Comparison of ENCODE assay signal across 10 mouse cellular contexts in genomic region chr13:51155178-51156013, GRCm38 (mm10). TPM values are rescaled to one million over a fixed set of nuclear protein-coding genes. Genes with fewer than 3 reads are reported as not detected.
DNase-seq lines count a peak whose midpoint lies in the region; ATAC-seq and TF ChIP-seq lines count a peak whose summit lies in the region.
"Had no signal": no experiment of that assay in that cellular context is flagged by ENCODE, and none has a peak within 500 bp of the region (broad histone marks: within the 10 kb centered on the region; RNA-seq: fewer than 3 reads in every experiment).

No protein-coding gene starts in this region.

- H3K4me3 ChIP-seq in forebrain, postnatal 0 days (ENCODE audit: low read depth, low read length), result no peak overlapping the region
- H3K4me3 ChIP-seq in forebrain, embryonic 11.5 days (ENCODE audit: low read depth, low read length), result no peak overlapping the region
- no peak overlapping the region for H3K4me3 ChIP-seq in lung, embryonic 16.5 days (ENCODE audit: low read length)
- H3K4me3 ChIP-seq: intestine, embryonic 15.5 days had no signal

- no peaks in the 10 kb centered on the region for H3K9me3 ChIP-seq in forebrain, postnatal 0 days (ENCODE audit: low read length)
- no peaks in the 10 kb centered on the region for H3K9me3 ChIP-seq in forebrain, embryonic 11.5 days (ENCODE audit: control insufficient read depth, low read length)
- no peaks in the 10 kb centered on the region for H3K9me3 ChIP-seq in lung, embryonic 16.5 days (ENCODE audit: control insufficient read depth, low read length)
- H3K9me3 ChIP-seq: intestine, embryonic 15.5 days had no signal

- WGBS in forebrain, postnatal 0 days, result 73% methylated on average over 15 of the region's 15 CpGs
- WGBS in forebrain, embryonic 11.5 days, result 94% methylated on average over 15 of the region's 15 CpGs
- WGBS in lung, embryonic 16.5 days, result 61% methylated on average over 15 of the region's 15 CpGs

- no peak overlapping the region for H3K27ac ChIP-seq in forebrain, postnatal 0 days (ENCODE audit: low read depth, low read length)
- H3K27ac ChIP-seq in forebrain, embryonic 11.5 days (ENCODE audit: low read depth, low read length), result no peak overlapping the region
- H3K27ac ChIP-seq in lung, embryonic 16.5 days (ENCODE audit: low read length), result peak overlapping the region; percentile 40

- TF ChIP-seq CTCF in forebrain, postnatal 0 days (IDR thresholded peaks at IDR 0.05; ENCODE audit: low read depth), result no peak
- no peak for TF ChIP-seq CTCF in brain, embryonic 14.5 days (IDR thresholded peaks at IDR 0.05; ENCODE audit: borderline replicate concordance, extremely low read depth, insufficient read depth, insufficient read length)

- H3K9ac ChIP-seq in forebrain, postnatal 0 days, result no peak overlapping the region
- H3K9ac ChIP-seq in forebrain, embryonic 11.5 days (ENCODE audit: low read length), result no peak overlapping the region
- H3K9ac ChIP-seq in lung, embryonic 16.5 days (ENCODE audit: low read length), result no peak overlapping the region
- H3K9ac ChIP-seq: intestine, embryonic 15.5 days had no signal

- peaks cover 12% of the 10 kb centered on the region for H3K36me3 ChIP-seq in forebrain, postnatal 0 days (ENCODE audit: insufficient read depth)
- H3K36me3 ChIP-seq in forebrain, embryonic 11.5 days (ENCODE audit: control insufficient read depth, insufficient read depth, low read length), result peaks cover 2% of the 10 kb centered on the region; the same call in 1 of the 2 replicates
- H3K36me3 ChIP-seq in lung, embryonic 16.5 days (ENCODE audit: control insufficient read depth, insufficient read depth, low read length), result peaks cover 12% of the 10 kb centered on the region

- H3K4me2 ChIP-seq in forebrain, postnatal 0 days (ENCODE audit: low read depth), result no peak overlapping the region
- no peak overlapping the region for H3K4me2 ChIP-seq in forebrain, embryonic 11.5 days (ENCODE audit: low read depth, low read length, severe bottlenecking)
- H3K4me2 ChIP-seq in lung, embryonic 16.5 days (ENCODE audit: low read depth, low read length), result no peak overlapping the region
- H3K4me2 ChIP-seq: intestine, embryonic 15.5 days had no signal

- no peaks in the 10 kb centered on the region for H3K27me3 ChIP-seq in forebrain, postnatal 0 days (ENCODE audit: insufficient read depth, low read length)
- H3K27me3 ChIP-seq in forebrain, embryonic 11.5 days (ENCODE audit: control insufficient read depth, insufficient read depth, low read length), result no peaks in the 10 kb centered on the region
- H3K27me3 ChIP-seq in lung, embryonic 16.5 days (ENCODE audit: control insufficient read depth, insufficient read depth, low read depth, low read length), result no peaks in the 10 kb centered on the region
- H3K27me3 ChIP-seq: intestine, embryonic 15.5 days had no signal

- no peaks in the 10 kb centered on the region for H3K4me1 ChIP-seq in forebrain, postnatal 0 days (ENCODE audit: insufficient read depth)
- no peaks in the 10 kb centered on the region for H3K4me1 ChIP-seq in forebrain, embryonic 11.5 days (replicated peaks; ENCODE audit: control insufficient read depth, insufficient read depth, low read length)
- H3K4me1 ChIP-seq in lung, embryonic 16.5 days (replicated peaks; ENCODE audit: control insufficient read depth, insufficient read depth, low read length), result no peaks in the 10 kb centered on the region; the same call in 1 of the 2 replicates
- H3K4me1 ChIP-seq: intestine, embryonic 15.5 days had no signal

- peak; percentile 30 for DNase-seq in forebrain, postnatal 0 days
- DNase-seq in forebrain, embryonic 11.5 days (ENCODE audit: low spot score), result no peak
- DNase-seq in lung, adult 18-20 months, result no peak
- DNase-seq in brain, embryonic 14.5 days (ENCODE audit: low read depth), result peak; percentile 25
- DNase-seq in lung, postnatal 4 days, result peak; percentile 49 to 77
- DNase-seq in frontal cortex, postnatal 25 days (ENCODE audit: low spot score in 2 of 2), result no peak
- DNase-seq in thymus, postnatal 0 days (ENCODE audit: low spot score), result no peak
- DNase-seq: gastrocnemius, postnatal 36 days had no signal

- TF ChIP-seq POLR2A in brain, embryonic 14.5 days (IDR thresholded peaks at IDR 0.05; ENCODE audit: borderline replicate concordance, extremely low read depth, insufficient read depth, insufficient read length, poor library complexity, severe bottlenecking), result no peak

- ATAC-seq in forebrain, postnatal 0 days, result peak; percentile 70
- no peak for ATAC-seq in forebrain, embryonic 11.5 days (replicated peaks; ENCODE audit: low FRiP score)
- ATAC-seq in lung, embryonic 16.5 days (ENCODE audit: low read depth), result peak; percentile 87
- ATAC-seq: intestine, embryonic 15.5 days had no signal

RNA-seq across cellular contexts. Expression of gene Nxnl2, which starts 15.4 kb away (rescaled TPM):
- 2.1 and 3.1 TPM in 2 replicates for total RNA-seq in forebrain, postnatal 0 days (2014; rRNA removed)
- 5.3 and 6.5 TPM in 2 replicates for polyA plus RNA-seq in forebrain, postnatal 0 days (2015; fragmentation: Nextera tagmentation; extraction: Ambion mirVana)
- 0.72 and 0.83 TPM in 2 replicates for polyA plus RNA-seq in forebrain, embryonic 11.5 days (2014; fragmentation: Nextera tagmentation; extraction: Ambion mirVana)
- 2.0 and 3.2 TPM in 2 replicates for polyA plus RNA-seq in lung, embryonic 16.5 days (2015; fragmentation: Nextera tagmentation; extraction: Ambion mirVana)
- polyA plus RNA-seq in brain, embryonic 14.5 days (2012; rRNA removed), result 1.3 TPM in 2 replicates
- polyA plus RNA-seq in thymus, postnatal 0 days (2015; fragmentation: Nextera tagmentation; extraction: Ambion mirVana), result 2.4 and 3.5 TPM in 2 replicates

RNA-seq across cellular contexts. Expression of gene Spin1, which starts 54.7 kb away (rescaled TPM):
- 194 and 236 TPM in 2 replicates for total RNA-seq in forebrain, postnatal 0 days (2014; rRNA removed)
- polyA plus RNA-seq in forebrain, postnatal 0 days (2015; fragmentation: Nextera tagmentation; extraction: Ambion mirVana), result 134 and 151 TPM in 2 replicates
- polyA plus RNA-seq in forebrain, embryonic 11.5 days (2014; fragmentation: Nextera tagmentation; extraction: Ambion mirVana), result 110 and 111 TPM in 2 replicates
- polyA plus RNA-seq in lung, embryonic 16.5 days (2015; fragmentation: Nextera tagmentation; extraction: Ambion mirVana), result 76.8 and 80.4 TPM in 2 replicates
- 98.7 and 128 TPM in 2 replicates for polyA plus RNA-seq in brain, embryonic 14.5 days (2012; rRNA removed)
- 44.7 and 49.3 TPM in 2 replicates for polyA plus RNA-seq in thymus, postnatal 0 days (2015; fragmentation: Nextera tagmentation; extraction: Ambion mirVana)

Comparison
In these comparisons a context has a peak if more than half of its experiments do, and no peak if none do; other contexts are left out.
1. DNase-seq: peak in forebrain, postnatal 0 days (single experiment), brain, embryonic 14.5 days (single experiment) and lung, postnatal 4 days (2 of 2); none in forebrain, embryonic 11.5 days (single experiment), lung, adult 18-20 months (0 of 2), frontal cortex, postnatal 25 days (0 of 2) and thymus, postnatal 0 days (single experiment).